Mouse (Mus musculus) hindbrain, embryonic 10.5 days (tissue): Measurements from ENCODE around the gene Htr5a. TPM values are rescaled to one million over a fixed set of nuclear protein-coding genes. Genes with fewer than 3 reads are reported as not detected.

Source experiments
- DNase-seq: peaks from one replicate; pipeline ENCODE4 v3.0.0-alpha.2; 2017; ENCODE audit warnings: low spot score
- H3K27ac ChIP-seq: fragments of 300-500 bp; sonication (generic); 2 replicates; pipeline ENCODE4 v1.5.1; 2016; ENCODE audit warnings: mild to moderate bottlenecking, moderate library complexity
- H3K27me3 ChIP-seq: fragments of 300-500 bp; sonication (generic); 2 replicates; pipeline ENCODE4 v1.6.1; 2016; ENCODE audit warnings: mild to moderate bottlenecking; ENCODE audit not compliant: poor library complexity, insufficient read depth, severe bottlenecking
- H3K36me3 ChIP-seq: fragments of 300-500 bp; sonication (generic); 2 replicates; pipeline ENCODE4 v1.6.1; 2016; ENCODE audit warnings: mild to moderate bottlenecking, moderate library complexity
- H3K4me1 ChIP-seq: fragments of 300-500 bp; sonication (generic); replicated peaks from 2 replicates; pipeline ENCODE4 v1.6.1; 2016; ENCODE audit warnings: mild to moderate bottlenecking
- H3K4me3 ChIP-seq: fragments of 300-500 bp; sonication (generic); 2 replicates; pipeline ENCODE4 v1.5.1; 2016; ENCODE audit warnings: mild to moderate bottlenecking, moderate library complexity
- H3K9me3 ChIP-seq: fragments of 300-500 bp; sonication (generic); 2 replicates; pipeline ENCODE4 v1.6.1; 2016; ENCODE audit warnings: mild to moderate bottlenecking, moderate library complexity
- WGBS: fragments of 180-500 bp; shearing (Covaris S2); methylation state at CpG from one replicate; pipeline ENCODE4 v1.1.7; 2016; 5-methylcytosine and 5-hydroxymethylcytosine counted together
- polyA plus RNA-seq: library from polyadenylated mRNA; unstranded; fragments of >200 nt; fragmentation: Nextera tagmentation; extraction: Ambion mirVana; gene quantifications from 2 replicates; pipeline ENCODE4 v1.2.1, GENCODE M21; 2016

Htr5a gene
- polyA plus RNA-seq, 1 experiment from 2014 or later, result 0.07 TPM

- Histone ChIP-seq H3K27me3 (no peaks in the 10 kb centered on the region), H3K27ac (no peak overlapping the region), H3K9me3 (0 out of 2 replicates have a peak, but pooled peaks cover 6% of the 10 kb centered on the region), H3K4me3 (no peak overlapping the region), H3K36me3 (no peaks in the 10 kb centered on the region), H3K4me1 (no peaks in the 10 kb centered on the region)
- 88% methylated on average over 4 of the region's 4 CpGs for WGBS
- no peak for DNase-seq
These were observed 58.2 kb downstream of the Htr5a start for GRCm38 (mm10) chr5:27900186-27900585.

Other genes with a start within 250 kb of the Htr5a start
- gene Paxip1, start 50.5 kb upstream of the Htr5a start, polyA plus RNA-seq, result 48.7 and 55.6 TPM in 2 replicates
- 105 and 122 TPM in 2 replicates for gene Insig1, start 229.2 kb downstream of the Htr5a start, polyA plus RNA-seq